Mouse (Mus musculus) 3T3-L1 (cell line): ENCODE data around the gene Vmn1r207-ps.
"Not testable (repeated sequence)": the region's sequence is repeated elsewhere in the genome, so short reads cannot be mapped to it uniquely, and the experiment has no call there.

ENCODE experiments used
- DNase-seq: peaks from one replicate; pipeline ENCODE4 v3.0.0-alpha.2; 2015; ENCODE audit warnings: low read depth, low spot score

Gene Vmn1r207-ps

GRCm38 (mm10) chr13:22729529-22729928 is at the start of gene Vmn1r207-ps:
Gene Vmn1r207-ps (minus strand): TSS chr13:22729629.
- not testable (repeated sequence) for DNase-seq

DNA sequence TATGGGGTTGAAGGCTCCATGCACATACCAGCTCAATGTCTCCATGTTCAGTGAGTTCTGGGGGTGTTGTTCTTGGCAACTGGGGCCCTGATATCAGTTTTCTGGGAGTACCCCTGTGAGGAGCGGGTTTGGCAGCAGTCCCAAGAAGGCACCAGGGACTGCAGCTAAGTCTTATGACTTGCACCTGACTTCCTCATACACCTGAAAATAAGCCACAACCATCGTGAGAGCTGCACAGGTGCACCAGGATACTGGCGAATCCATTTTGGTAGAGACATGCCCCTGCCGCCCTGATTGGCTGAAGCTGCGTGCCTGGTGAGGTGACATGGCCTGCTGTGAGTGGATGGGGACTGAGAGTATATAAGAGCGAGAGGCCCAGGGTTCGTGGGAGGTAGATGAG is 47.9 kb upstream of the Vmn1r207-ps start, which contains the start of gene Vmn1r208:
Gene Vmn1r208, minus strand, starts transcription at position 101 of the 400 bp plus-strand sequence.
- DNase-seq = not testable (repeated sequence)

GRCm38 (mm10) chr13:22771592-22771991 is 42.2 kb upstream of the Vmn1r207-ps start:
- DNase-seq = not testable (repeated sequence)

GRCm38 (mm10) chr13:22747524-22747923 is 18.1 kb upstream of the Vmn1r207-ps start:
- no peak for DNase-seq

- not testable (repeated sequence) for DNase-seq
These were observed 22.5 kb downstream of the Vmn1r207-ps start for GRCm38 (mm10) chr13:22706947-22707346.

DNA sequence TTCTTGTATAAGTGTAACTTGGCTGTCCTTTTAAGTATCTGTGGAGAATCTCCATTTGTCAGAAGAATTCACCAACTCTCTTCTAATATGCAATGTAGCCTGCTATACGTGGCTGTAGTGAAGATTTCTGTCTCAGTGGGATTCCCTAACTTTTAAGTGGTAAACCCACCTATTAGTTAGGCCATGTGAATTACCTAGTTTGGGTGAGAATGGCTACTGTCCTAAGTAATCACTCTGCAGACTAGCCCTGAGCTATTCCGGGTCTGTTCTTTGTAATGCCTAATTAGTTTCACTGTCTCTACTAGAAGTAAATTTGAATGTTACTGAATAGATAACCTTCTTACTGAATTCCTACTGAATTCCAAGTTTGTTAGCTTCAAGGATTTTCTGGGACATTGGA is 26.5 kb downstream of the Vmn1r207-ps start:
- DNase-seq = not testable (repeated sequence)
